Mouse (Mus musculus): Measurements from ENCODE around the gene Olfr572. TPM values are rescaled to one million over a fixed set of nuclear protein-coding genes. Genes with fewer than 3 reads are reported as not detected.

Gene Olfr572
- polyA plus RNA-seq, 1 experiment from 2014 or later: not detected

Other genes with a start within 250 kb of the Olfr572 start
- gene Trim68, start 237.1 kb upstream of the Olfr572 start, polyA plus RNA-seq (2015; fragmentation: Nextera tagmentation; extraction: Ambion mirVana): 15.6 and 17.3 TPM in 2 replicates
- gene Olfr557, start 228.5 kb upstream of the Olfr572 start, polyA plus RNA-seq (2015; fragmentation: Nextera tagmentation; extraction: Ambion mirVana): not detected in 2 replicates
- 0.47 and 0.48 TPM in 2 replicates for gene Olfr558, start 222.2 kb upstream of the Olfr572 start, polyA plus RNA-seq (2015; fragmentation: Nextera tagmentation; extraction: Ambion mirVana)
- not detected in 2 replicates for gene Olfr33, start 205.3 kb upstream of the Olfr572 start, polyA plus RNA-seq (2015; fragmentation: Nextera tagmentation; extraction: Ambion mirVana)
- gene Olfr559, start 196.9 kb upstream of the Olfr572 start, polyA plus RNA-seq (2015; fragmentation: Nextera tagmentation; extraction: Ambion mirVana): not detected in 2 replicates
- gene Olfr560, start 165.0 kb upstream of the Olfr572 start, polyA plus RNA-seq (2015; fragmentation: Nextera tagmentation; extraction: Ambion mirVana): not detected in 2 replicates
- gene Olfr78, start 164.9 kb upstream of the Olfr572 start, polyA plus RNA-seq (2015; fragmentation: Nextera tagmentation; extraction: Ambion mirVana): 0.23 and 0.25 TPM in 2 replicates
- not detected in 2 replicates for gene Olfr561, start 153.2 kb upstream of the Olfr572 start, polyA plus RNA-seq (2015; fragmentation: Nextera tagmentation; extraction: Ambion mirVana)
- gene Olfr564, start 120.9 kb upstream of the Olfr572 start, polyA plus RNA-seq (2015; fragmentation: Nextera tagmentation; extraction: Ambion mirVana): not detected in 2 replicates
- not detected in 2 replicates for gene Olfr566, start 65.6 kb upstream of the Olfr572 start, polyA plus RNA-seq (2015; fragmentation: Nextera tagmentation; extraction: Ambion mirVana)
- gene Olfr568, start 47.3 kb upstream of the Olfr572 start, polyA plus RNA-seq (2015; fragmentation: Nextera tagmentation; extraction: Ambion mirVana): not detected in 2 replicates
- gene Olfr569, start 33.5 kb upstream of the Olfr572 start, polyA plus RNA-seq (2015; fragmentation: Nextera tagmentation; extraction: Ambion mirVana): not detected in 2 replicates
- not detected in 2 replicates for gene Olfr570, start 29.8 kb upstream of the Olfr572 start, polyA plus RNA-seq (2015; fragmentation: Nextera tagmentation; extraction: Ambion mirVana)
- gene Olfr571, start 6.9 kb upstream of the Olfr572 start, polyA plus RNA-seq (2015; fragmentation: Nextera tagmentation; extraction: Ambion mirVana): not detected in 2 replicates
- gene Olfr573-ps1, start 18.2 kb downstream of the Olfr572 start, polyA plus RNA-seq (2015; fragmentation: Nextera tagmentation; extraction: Ambion mirVana): not detected in 2 replicates
- not detected in 2 replicates for gene Olfr574, start 24.1 kb downstream of the Olfr572 start, polyA plus RNA-seq (2015; fragmentation: Nextera tagmentation; extraction: Ambion mirVana)
- gene Olfr575, start 34.4 kb downstream of the Olfr572 start, polyA plus RNA-seq (2015; fragmentation: Nextera tagmentation; extraction: Ambion mirVana): not detected in 2 replicates
- not detected in 2 replicates for gene Olfr576, start 38.3 kb downstream of the Olfr572 start, polyA plus RNA-seq (2015; fragmentation: Nextera tagmentation; extraction: Ambion mirVana)
- gene Olfr577, start 51.5 kb downstream of the Olfr572 start, polyA plus RNA-seq (2015; fragmentation: Nextera tagmentation; extraction: Ambion mirVana): not detected in 2 replicates
- not detected in 2 replicates for gene Olfr578, start 64.9 kb downstream of the Olfr572 start, polyA plus RNA-seq (2015; fragmentation: Nextera tagmentation; extraction: Ambion mirVana)
- gene Olfr582, start 113.6 kb downstream of the Olfr572 start, polyA plus RNA-seq (2015; fragmentation: Nextera tagmentation; extraction: Ambion mirVana): not detected in 2 replicates
- not detected in 2 replicates for gene Olfr583, start 126.9 kb downstream of the Olfr572 start, polyA plus RNA-seq (2015; fragmentation: Nextera tagmentation; extraction: Ambion mirVana)
- not detected in 2 replicates for gene Olfr584, start 157.5 kb downstream of the Olfr572 start, polyA plus RNA-seq (2015; fragmentation: Nextera tagmentation; extraction: Ambion mirVana)
- not detected in 2 replicates for gene Olfr585, start 173.3 kb downstream of the Olfr572 start, polyA plus RNA-seq (2015; fragmentation: Nextera tagmentation; extraction: Ambion mirVana)
- gene Olfr586, start 201.2 kb downstream of the Olfr572 start, polyA plus RNA-seq (2015; fragmentation: Nextera tagmentation; extraction: Ambion mirVana): not detected in 2 replicates
- gene Olfr588-ps1, start 216.5 kb downstream of the Olfr572 start, polyA plus RNA-seq (2015; fragmentation: Nextera tagmentation; extraction: Ambion mirVana): not detected in 2 replicates
- not detected in 2 replicates for gene Olfr589, start 231.9 kb downstream of the Olfr572 start, polyA plus RNA-seq (2015; fragmentation: Nextera tagmentation; extraction: Ambion mirVana)